Mouse (Mus musculus) kidney, adult 11 months (tissue): Measurements from ENCODE around the gene Padi2.

Experiments
- DNase-seq: peaks from one replicate; pipeline ENCODE4 v3.0.0; 2022

Gene Padi2

DNA sequence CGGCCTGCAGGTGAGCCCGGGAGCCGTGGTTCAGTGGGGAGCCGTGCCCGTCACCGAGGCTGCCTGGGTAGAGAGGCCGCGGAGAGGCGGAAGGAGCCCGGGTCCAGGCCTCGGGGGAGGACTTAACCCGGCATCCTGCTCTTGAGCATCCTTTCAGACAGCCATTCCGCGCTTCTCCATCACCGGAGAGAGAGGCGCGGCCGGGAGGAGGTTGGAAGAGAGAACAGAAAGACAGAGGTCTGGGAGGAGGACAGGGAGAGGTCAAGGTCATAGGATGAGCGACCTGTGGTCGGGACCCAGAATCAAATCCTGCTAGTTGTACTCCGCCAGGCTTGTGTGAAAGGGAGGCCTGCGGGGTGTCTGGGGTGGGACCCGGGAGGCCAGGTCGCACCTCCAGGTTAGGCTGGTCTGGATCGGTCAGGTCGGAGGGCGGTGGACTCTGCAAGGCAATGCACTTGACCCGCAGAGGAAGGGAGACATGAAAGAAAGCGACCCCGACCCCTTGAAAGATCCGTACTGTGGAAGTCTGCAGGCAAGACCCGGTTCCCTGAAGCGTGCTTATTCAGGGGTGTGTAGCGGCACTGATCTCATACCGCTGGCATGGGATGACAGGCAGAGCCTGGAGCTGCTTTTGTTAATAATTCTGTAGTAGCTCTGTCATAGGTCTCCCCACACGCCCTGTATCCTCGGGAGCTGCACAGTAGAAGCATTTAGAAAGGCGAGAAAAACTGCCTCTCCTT, 55.5 kb downstream of the Padi2 start:
- peak; percentile 40 for DNase-seq

DNA sequence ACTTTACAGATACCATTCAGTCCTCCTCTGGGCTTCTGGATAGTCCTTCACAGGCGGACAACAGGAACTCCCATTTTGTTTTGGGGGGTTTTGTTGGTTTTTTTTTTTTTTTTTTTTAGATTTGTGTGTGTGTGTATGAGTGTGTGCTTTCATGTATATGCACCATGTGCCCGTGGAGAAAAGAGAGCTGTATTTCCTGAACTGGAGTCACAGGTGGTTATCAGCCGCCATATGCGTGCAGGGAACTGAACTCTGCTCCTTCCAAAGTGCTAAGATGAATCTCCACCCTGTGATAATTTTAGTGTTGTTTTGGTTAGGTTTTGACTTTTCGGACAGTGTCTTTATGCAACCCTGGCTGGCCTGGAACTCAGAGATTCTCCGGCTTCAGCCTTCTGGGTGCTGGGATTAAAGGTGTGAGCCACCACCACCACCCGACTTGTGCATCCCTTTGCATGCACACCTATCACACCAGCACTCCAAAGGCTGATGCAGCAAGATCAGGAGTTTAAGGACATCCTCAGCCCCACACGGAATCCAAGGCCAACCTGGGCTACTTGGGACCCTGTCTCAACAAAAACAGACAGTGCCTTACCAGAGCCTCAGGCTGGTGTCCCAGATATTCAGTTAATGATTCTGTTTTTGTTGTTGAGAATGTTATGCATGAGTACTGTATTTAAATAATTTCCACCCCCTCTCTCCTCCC, 56.2 kb downstream of the Padi2 start:
- DNase-seq = peak; percentile 48

DNA sequence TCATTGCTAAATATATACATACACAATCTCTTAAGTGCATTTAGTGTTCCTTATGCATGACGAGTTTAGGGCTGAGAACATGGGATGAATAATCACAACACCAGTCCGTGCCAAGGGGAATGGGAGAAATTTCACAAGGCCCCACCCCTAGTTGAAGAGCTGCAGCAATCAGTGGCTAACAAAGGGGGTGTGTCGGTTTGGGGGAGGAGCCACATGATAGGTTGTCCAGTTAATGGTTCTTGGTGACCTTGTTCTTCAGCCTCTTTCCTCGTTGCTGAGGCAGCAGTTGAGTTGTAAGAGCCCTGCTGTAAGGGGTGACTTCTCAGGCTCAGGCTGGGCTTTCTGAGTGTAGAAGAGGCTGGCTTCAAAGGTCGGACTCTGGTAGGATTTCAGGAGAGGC, 56.8 kb downstream of the Padi2 start:
- peak; percentile 95 for DNase-seq

DNA sequence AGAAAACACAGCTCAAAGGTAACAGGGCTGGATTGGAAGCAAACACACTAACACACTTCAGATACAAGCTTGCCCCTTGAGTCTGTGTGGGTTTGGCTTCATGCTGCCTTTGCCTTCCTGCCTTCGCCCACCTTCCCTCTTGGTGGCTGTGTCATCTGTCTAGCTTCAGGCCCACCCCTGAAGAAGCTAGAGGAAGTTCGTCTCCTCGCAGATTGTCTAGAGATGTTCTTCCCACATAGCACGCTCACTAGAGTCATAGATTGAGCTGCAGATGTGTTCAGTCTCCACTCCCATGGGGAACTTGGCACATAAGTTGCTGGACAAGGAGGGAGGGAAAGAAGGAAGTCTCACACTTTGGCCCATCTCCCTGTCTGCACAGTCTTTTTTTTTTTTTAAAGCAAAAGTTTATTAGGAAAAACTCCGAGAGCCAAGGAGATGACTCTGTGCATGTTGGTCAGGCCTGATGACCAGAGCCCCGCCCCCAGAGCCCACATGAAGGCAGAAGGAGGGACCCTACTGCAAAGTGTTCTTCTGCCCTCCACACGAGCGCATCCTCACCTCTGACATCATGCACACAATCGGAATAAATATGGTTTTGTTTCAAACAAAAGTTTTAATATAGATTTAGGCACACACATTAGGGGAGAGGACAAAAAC, 57.9 kb downstream of the Padi2 start:
- DNase-seq = no peak

DNA sequence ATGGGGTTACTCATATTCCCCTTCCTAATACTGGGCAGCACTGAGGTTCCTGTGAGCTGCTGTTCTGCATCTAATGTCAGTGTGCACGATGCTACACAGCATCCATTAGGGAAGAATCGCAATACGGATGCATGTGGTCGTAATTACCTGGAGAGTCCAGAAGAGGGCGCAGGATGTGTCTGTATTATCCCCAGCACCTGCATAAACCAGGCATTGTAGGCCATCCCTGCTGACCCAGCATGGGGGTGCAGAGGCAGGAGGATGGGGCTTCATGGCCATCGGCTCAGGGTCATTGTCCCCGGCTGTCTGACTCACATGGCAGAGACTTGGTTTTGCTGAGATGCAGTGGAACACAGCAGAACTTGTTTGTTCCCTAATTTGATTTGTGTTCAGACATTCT, 58.5 kb downstream of the Padi2 start:
- DNase-seq = peak; percentile 78

DNA sequence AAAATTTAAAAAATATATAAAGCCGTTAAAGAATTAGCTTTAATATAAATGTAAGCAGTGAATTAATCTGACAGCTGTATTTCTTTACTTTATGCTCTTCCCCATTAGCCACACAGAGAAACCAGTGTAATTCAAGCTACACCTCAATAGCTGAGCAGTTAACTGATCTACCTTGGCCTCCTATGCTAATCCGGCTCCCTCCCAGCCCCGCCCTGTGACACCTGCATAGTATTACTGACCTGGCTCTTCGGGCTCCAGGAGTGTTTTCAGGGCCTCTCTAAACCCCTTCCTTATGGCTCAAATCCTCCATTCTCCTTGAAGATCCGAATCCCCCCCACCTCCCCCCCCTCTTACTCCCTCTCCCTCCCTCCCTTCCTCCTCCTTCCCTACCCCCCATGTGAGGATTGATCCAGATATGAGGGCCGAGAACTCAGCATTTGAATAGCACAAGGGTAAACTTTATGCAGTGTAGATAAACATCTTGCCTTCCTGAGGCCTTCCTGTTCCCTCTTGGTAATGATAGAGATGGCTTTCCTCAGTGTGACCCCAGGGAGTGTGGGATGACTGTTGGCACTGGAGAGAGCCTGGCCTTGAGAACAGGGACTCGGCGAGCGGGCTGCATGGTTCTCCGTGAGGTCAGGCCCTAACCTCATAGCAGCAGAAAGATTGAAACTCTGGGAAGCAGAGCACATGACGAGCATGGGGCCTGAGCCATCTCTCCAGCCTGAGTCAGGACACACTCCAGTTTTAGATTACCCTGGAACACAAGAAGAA, 61.4 kb downstream of the Padi2 start:
- no peak for DNase-seq

DNA sequence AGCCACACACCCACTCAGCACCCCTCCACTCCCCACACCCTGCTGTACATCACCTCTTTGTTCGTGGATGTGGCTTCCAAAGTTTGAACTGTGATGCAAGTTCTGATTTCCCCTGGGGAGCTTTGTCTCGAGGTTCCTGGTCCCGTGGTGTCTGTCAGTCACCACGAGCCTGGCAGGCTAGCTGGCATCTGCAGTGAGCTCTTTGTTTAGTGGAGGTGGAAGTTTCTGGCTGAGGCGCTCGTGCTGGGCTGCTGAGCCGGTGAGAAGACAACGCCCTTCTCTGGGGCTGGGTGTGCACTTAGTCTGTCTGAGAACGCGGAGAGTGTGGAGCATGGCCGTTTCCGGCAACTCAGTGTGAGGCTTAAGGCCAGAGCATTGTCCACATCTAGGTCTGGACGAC, 65.5 kb downstream of the Padi2 start:
- no peak for DNase-seq

DNA sequence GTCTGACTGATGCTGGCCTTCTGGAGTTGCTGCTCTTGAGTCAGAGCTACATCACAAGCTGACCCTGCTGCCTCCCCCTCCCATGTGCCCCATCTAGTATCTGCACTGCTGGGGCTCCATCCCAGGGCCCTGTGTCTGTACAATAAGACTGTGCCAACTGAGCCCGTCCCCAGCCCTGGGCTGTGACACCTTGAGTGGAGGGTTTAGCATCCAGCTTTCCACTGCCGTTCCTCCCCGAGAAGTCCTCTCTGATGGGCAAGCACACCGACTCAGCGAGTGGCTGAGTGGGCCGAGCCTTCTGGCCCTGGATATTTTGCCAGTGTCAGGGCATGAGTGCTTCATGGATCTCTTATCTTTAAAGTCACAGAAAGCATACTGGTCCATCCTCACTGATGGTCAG, 68.3 kb downstream of the Padi2 start:
- no peak for DNase-seq

DNA sequence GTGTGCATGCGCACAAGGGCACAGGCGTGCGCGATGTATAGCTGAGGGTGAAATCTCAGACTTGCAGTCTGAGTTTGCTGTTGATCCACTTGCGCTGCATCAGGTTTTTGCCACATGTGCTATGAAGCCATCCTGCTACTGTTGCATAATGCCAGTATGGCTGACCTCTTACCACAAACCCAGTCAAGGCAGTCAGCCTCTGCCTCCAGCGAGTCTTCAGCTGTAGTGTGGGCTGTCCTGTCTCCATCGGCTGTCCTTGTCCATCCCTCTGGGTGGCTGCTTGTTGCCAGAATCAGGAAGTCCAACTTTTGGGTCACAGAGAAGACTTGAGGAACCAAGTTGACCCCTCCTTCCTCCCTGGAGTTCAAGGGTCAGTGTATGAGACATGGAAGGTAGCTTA, 69.2 kb downstream of the Padi2 start:
- no peak for DNase-seq

DNA sequence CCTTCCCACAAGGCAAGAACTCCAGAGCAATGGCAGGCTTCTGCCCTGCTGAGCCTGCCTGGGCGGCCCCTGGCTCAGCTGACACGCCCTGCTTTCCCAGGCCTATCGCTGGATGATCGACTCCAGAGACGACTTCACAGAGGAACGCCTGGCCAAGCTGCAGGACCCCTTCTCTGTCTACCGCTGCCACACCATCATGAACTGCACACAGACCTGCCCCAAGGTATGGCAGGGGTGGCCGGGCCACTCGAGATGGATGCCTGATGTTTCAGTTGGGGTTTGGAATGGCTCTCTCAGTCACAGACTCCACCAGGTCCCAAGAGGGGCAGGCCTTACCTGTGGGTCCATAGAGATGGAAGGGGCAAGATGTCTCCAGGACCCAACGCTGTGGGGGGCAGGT, 71.1 kb downstream of the Padi2 start:
- DNase-seq = no peak

DNA sequence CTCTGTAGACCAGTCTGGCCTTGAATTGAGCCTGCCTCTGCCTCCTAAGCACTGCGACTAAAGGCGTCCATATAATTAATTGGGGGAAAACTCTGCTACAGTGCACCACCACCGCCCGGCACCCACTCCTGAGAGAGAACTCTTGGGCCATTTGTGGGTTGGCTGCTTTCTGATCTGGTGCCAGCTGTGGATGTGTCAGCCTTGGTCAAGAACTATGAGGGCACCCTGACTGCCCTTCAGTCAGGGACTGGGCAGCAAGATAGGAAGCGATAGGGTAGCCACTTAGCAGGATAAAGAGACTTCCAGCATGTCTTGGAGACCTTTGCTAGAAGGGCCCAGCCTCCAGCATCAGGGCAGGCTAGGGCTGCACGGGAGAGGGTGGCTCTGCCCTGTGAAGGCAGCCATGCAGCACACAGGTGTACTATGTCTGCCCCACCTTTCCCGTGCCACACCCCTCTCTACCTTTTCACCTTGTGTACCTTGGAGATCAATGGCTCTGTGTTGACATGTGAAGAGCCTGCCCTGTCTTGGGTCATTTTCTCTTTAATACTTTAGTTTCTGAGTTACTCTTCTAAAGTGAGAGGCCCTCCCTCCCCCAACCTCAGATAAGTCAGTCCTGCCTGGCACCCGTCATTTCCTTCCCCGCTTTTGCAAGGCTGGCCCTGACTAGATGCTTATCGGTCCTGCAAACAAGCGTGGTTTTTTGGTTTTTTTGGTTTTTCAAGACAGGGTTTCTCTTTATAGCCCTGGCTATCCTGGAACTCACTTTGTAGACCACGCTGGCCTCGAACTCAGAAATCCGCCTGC, 71.9 kb downstream of the Padi2 start:
- DNase-seq = no peak

DNA sequence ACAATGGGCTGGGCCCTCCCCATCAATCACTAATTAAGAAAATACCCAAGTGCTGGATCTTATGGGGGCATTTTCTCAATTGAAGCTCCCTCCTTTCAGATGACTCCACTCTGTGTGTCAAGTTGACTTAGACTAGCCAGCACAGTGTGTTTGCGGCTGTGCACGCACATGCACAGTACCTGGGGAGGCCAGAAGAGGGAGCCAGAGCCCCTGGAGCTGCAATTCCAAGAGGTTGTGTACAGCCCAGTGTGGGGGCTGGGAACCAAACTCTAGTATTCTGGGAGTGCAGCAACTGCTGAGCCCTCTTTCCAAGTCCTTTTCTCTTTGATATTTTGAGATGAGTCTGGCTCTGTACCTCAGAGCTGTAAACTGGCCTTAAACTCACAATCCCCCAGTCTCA, 75.5 kb downstream of the Padi2 start:
- DNase-seq = no peak

DNA sequence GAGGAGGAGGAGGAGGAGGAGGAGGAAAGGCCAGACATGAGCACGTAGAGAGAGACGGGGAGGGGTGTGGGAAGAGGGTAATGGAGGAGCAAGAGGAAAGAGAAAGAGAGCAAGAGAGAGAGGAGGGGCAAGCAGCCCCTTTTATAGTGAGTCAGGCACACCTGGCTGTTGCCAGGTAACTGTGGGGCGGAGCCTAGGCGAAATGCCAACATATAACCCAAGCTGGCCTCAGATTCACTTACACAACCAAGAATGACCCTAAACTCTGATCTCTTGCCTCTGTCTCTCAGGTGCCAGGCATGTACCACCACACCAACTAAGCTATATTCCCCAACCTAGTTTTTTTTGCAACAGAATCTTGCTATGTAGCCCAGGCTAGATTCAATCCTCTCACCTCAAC, 76.7 kb downstream of the Padi2 start:
- DNase-seq = no peak

DNA sequence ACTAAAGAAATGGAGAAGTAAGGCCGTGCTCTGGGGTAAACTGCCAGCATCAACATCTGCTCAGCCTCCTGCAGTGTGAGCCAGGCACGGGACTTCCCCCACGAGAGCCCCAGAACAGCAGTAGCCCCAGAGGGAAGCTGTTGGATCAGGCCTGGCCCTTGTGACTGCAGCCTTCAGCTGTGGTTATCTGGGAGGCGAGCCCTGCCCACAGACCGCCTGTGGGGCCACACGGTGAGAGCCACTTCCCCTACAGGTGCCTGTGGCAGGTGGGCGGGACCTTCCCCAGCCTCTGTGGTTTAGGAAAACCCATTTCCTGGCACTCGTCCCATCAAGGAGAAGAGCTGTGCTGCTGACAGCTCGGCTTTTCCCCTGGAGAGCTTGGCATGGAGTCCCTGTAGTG, 77.3 kb downstream of the Padi2 start:
- DNase-seq = peak; percentile 36

DNA sequence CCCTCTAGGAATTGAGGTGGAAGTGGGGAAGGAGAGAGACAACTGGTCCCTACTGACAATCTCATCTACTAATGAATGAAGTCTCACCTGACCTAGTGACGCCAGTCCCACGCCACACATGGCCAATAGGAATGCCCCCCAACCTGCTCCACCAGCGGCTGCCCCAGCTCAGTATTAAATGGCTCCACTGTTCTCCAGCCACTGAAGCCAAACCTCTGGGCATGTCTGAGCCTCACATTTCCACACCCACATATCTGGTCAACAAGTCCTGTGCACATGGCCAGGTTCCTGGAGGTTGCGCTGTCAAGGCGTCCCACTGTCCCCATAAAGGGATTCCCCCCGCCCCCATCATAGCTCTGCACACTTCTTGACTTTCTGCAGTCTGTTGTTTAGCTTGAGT, 78.4 kb downstream of the Padi2 start:
- no peak for DNase-seq

DNA sequence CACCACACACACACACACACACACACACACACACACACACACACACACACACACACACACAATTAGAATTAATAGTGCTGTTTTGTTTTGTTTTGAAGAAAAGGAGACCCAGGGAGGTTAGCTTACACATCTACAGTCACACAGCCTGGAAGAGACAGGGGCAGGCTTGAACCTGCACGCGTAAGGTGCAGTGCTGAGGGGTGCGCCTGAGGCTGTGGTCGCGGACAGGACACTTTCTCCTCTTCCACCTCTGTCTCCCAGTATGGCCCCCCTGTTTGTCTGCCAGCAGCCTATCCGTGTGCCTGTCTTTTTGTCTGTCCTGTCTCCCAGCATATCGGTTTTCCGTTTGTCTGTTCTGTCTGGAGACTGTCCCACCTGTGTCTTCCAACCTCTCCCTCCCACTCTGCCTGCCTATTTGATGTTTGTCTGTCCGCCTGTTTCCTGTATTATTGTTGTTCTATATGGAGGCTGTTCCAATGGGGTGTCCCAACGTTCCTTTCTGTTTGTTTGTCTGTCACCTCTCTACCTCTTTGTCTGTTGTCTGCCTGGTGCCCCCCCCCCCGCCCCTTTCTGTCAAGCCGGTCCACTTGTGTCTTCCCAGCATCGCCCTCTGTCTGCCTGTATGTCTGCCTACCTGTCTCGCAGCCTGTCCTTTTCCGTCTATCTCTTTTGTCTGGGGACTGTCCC, 80.0 kb downstream of the Padi2 start:
- DNase-seq = no peak

DNA sequence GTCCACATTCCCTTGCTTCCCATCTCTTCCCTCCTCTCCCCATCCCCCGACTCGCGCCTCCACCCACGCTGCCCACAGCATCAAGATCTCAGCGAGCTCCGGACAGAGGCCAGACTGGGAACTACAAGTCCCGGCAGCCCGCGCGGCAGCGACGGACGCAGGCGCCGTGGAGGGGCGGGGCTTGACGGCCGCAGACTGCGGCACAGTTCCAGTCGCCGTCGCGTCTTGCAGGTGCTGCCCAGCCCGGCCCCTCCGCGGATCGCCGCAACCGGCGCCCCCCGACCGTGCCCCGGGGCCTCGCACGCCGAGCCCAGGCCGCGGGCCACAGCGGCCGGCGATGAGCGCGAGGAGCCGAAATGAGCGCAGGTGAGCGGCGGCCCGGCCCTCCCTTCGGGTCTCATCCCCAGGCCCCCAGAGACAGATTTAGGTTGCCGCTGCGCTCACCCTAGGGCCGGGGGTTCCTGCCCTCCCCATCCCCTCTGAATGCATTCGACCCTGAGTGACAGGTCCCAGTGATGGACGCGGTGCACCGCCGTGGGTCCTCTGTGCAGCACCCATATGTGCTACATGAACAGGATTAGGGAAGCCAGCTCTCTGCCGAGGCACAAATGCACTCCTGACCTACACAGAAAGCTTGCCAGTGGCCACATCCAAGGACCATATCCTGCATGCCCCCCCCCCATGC, 80.7 kb downstream of the Padi2 start, which contains the start of gene Atp13a2:
TSS of gene Atp13a2 (plus strand) at position 163 of the 685 bp plus-strand sequence.
- peak; percentile 86 for DNase-seq

DNA sequence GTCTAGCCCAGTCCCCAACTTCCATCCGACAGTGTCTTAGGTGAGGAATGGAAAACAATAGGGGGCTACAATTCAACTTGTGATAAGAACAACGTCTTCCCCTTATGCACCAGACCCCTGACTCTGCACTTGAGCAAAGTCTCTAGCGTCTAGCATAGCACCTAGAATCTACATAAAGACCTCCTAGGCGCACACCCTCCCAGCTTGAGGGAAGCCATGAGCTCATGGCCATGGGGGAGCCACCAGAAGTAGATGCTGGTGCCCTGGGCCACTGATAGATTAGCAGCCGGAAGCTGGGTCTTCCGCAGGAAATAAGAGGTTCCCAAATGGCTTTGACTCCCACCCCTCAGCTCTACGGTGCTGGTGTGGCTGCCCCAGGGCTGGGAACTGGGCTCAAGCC, 81.3 kb downstream of the Padi2 start:
- no peak for DNase-seq

DNA sequence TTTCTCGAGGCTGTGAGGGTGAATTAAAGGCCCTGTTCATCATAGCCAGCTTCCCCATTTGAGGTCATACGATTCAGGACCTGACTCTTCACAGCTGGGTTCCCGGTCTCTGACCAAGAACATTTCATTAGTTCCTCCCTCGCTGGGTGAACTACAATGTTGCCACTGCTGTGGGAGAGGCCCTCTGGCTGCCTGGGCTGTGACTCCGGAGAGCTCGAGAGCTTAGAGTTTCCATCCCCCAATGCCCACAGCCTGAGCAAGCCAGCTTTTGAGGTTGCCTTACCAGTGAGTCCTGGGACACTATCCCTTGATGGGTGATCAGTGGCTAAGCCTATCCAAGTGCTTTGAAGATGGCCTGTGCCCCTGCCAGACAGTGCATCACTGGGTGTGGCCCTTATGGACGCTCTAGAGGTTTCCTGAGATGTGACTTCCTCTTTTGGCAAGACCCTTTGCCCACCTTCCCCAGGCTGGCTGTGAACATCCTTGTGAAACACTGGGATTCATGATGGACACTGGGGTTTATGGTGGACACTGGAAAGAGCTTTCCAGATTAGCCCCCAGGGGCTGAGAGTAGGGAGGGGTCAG, 82.7 kb downstream of the Padi2 start:
- no peak for DNase-seq

DNA sequence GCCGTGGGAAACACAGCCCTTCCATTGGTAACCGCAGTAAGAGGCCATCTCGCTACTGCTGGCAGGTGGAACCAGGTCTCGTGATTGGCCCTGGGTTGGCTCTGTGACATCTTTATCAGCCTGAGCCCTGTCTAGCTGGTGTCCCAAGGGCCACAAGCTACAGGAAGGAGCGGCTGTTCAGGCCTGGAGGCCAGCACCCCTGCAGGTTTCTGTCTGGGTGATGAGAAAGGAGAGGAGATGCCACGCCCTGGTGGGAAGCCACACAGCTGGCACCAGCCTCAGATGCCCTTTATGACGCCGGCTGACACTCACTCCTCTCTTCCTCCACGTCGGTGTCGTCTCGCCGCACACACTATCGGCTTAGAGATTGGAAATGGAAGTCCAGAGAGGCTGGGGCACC, 83.3 kb downstream of the Padi2 start:
- DNase-seq = no peak

DNA sequence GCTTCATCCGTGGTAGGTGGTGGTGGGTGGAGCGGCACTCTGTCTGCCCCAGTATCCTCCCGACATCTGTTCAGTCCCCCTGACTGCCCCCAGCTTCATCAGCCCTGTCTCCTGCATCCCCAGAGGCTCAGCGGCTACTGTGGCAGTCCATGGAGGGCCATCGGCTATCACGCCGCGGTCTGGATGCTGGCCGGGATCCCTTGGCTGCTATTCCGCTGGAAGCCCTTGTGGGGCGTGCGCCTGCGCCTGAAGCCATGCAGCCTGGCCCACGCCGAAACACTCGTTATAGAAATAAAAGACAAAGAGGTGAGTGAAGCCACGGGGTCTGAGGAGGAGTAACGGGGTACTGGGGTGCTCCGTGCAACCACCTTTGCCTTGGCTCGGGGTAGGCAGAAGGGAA, 86.1 kb downstream of the Padi2 start:
- DNase-seq = no peak
